Mouse (Mus musculus): ENCODE data around the gene Cyp27b1. TPM values are rescaled to one million over a fixed set of nuclear protein-coding genes. Genes with fewer than 3 reads are reported as not detected.
"Not testable (repeated sequence)": the region's sequence is repeated elsewhere in the genome, so short reads cannot be mapped to it uniquely, and the experiment has no call there.

Gene Cyp27b1
- polyA plus RNA-seq, 1 experiment from 2014 or later, result 0.11 TPM

DNA sequence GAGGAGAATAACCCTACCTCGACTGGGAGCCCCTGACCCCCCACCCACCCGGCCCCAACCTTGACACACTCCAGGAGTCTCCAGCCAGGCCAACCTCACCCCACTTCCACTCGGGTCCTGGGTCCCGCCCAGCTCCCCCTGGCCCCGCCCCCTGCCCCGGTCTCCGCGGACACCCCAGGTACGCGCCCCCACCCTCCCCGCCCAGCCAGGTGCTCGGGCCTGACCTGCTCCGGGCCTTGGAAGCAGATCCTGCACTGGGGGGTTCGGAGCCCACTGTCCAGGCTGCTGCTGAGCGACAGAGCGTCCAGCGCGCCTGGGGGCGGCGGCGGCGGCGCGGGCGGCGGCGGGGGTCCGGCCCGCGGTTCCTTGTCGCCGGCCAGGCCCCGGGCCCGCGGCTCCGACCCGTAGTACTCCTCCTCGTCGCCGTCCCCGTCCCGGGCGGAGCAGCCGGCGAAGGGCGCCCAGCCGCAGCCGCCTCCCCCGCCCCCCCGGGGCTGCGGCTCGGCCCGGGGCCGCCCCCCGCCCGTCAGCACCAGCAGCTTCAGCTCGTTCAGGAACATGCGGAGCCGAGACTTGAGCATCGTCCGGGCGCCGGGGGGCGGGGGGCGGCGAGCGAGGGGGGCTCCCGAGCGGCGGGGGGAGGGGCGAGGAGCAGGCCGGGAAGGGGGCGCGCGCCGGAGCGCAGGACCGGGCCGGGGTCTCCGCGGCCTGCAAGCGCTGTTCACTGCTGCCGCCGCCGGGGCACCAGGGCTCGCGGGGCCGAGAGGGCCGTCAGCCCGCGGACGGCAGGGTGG lies 11.3 kb downstream of the Cyp27b1 start:
- Histone ChIP-seq H3K4me3 (ENCODE audit: low read length) (peak overlapping the region; percentile 87), H3K27me3 (replicated peaks; ENCODE audit: control insufficient read depth, insufficient read depth, low read length) (no peaks in the 10 kb centered on the region), H3K4me1 (ENCODE audit: control insufficient read depth, insufficient read depth, low read length) (peaks cover 16% of the 10 kb centered on the region), H3K36me3 (ENCODE audit: control insufficient read depth, insufficient read depth, low read length) (no peaks in the 10 kb centered on the region), H3K9ac (ENCODE audit: low read depth, low read length) (peak overlapping the region; percentile 84), H3K4me2 (ENCODE audit: low read depth, low read length) (peak overlapping the region; percentile 95), H3K27ac (ENCODE audit: low read length) (no peak overlapping the region; the same call in 1 of the 2 replicates), H3K9me3 (ENCODE audit: control insufficient read depth, low read length) (no peaks in the 10 kb centered on the region)
- under 1% methylated on average over 60 of the region's 92 CpGs for WGBS
- no peak for ATAC-seq

DNA sequence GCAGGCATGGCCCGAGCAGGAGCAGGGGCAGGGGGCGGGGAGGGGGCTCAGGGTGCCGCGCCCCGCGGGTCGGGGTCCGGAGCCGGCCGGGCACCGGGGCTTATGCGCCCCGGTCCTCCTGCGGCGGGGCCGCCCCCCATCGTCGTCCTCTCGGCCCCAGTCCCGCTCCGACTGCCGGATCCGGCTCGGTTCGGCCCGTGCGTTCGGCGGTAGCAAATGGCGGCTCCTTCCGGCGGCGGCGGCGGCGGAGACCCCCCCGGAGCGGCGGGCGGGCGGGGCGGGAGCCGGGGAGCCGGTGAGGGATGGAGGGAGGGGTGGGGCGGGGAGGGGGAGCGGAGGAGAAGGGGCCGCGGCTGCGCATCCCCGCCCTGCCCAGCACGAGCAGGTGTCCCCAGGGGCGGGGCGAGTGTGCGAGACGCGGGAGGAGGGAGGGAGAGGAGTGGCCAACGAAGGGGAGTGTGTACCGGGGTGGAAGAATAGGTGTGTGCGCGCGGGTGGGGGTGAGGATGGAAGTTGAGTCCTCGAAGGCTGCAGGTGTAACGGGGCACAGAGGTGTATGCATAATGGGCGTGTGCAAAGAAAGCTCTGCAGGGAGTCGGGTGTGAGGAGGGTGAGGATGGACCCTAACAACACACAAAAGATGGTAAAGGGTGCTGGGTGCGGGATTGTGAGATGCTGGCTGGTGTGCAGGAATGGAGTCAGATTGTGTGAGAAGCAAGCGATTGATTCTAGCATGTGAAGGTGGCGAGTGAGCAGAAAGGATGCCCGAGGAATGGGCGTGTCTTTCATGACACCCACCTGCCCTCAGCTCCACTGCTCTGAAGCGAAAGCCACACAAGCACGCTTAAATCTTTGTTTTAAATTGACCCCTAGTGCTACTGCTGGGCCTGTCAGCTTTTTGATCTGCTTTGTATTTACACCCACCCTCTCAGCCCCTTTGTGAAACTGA lies 12.2 kb downstream of the Cyp27b1 start, which contains the start of gene March9:
TSS of gene March9 (minus strand) at position 217 of the 949 bp plus-strand sequence.
- Histone ChIP-seq H3K9ac (ENCODE audit: low read depth, low read length) (peak within 1 kb of the TSS; percentile 84), H3K4me2 (ENCODE audit: low read depth, low read length) (peak within 1 kb of the TSS; percentile 95), H3K4me1 (ENCODE audit: control insufficient read depth, insufficient read depth, low read length) (peaks cover 24% of the 10 kb centered on the region), H3K36me3 (ENCODE audit: control insufficient read depth, insufficient read depth, low read length) (no peaks in the 10 kb centered on the region), H3K4me3 (ENCODE audit: low read length) (peak within 1 kb of the TSS; percentile 87), H3K27ac (ENCODE audit: low read length) (no peak within 1 kb of the TSS; the same call in 1 of the 2 replicates), H3K9me3 (ENCODE audit: control insufficient read depth, low read length) (no peaks in the 10 kb centered on the region), H3K27me3 (replicated peaks; ENCODE audit: control insufficient read depth, insufficient read depth, low read length) (no peaks in the 10 kb centered on the region)
- peak; percentile 45 for ATAC-seq
- WGBS, result under 1% methylated on average over 55 of the region's 72 CpGs

DNA sequence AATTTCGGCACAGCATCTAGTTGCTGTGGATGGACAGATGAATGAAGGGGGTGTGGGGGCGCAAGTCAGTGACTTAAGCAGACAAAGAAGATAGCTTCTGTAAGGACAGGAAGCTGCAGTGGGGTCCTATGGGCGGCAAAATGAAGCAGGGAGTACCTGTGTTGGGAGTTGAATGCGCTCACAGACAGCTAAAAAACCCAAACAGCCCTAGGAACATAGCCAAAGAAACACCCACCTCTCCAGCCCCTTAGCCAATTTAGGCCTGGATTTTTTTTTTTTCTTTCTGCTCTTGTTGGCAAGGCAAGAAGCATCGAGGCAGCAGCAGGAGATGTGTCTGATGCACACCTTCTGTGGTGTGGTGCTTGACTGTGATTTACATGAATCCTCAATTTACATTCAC lies 13.0 kb downstream of the Cyp27b1 start:
- 51% methylated on average over 5 of the region's 5 CpGs for WGBS
- no peak overlapping the region for H3K27ac ChIP-seq (ENCODE audit: low read length)
- peaks cover 26% of the 10 kb centered on the region for H3K4me1 ChIP-seq (ENCODE audit: control insufficient read depth, insufficient read depth, low read length)
- no peak overlapping the region for H3K4me2 ChIP-seq (ENCODE audit: low read depth, low read length)
- no peaks in the 10 kb centered on the region for H3K9me3 ChIP-seq (ENCODE audit: control insufficient read depth, low read length)
- H3K9ac ChIP-seq (ENCODE audit: low read depth, low read length), result no peak overlapping the region
- ATAC-seq, result no peak
- H3K36me3 ChIP-seq (ENCODE audit: control insufficient read depth, insufficient read depth, low read length), result peaks cover 5% of the 10 kb centered on the region
- no peak overlapping the region for H3K4me3 ChIP-seq (ENCODE audit: low read length)
- no peaks in the 10 kb centered on the region for H3K27me3 ChIP-seq (replicated peaks; ENCODE audit: control insufficient read depth, insufficient read depth, low read length)

DNA sequence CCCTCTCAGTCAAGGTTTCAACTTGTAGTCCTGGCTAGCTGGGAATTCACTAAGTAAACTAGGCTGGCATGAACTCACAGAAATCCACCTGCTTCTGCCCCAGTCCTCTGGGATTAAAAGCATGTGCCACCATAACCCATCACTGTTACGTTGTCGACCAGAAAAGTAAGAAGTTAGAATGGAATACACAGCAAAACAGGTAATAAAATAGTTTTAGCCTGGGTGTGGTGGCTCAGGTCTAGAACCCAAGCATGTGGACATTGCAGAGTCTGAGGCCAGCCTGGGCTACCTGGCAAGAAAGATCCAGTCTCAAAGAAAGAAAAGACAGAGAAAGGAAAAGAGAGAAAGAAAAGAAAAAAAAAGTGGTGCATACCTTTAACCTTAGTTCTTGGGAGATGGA lies 13.5 kb downstream of the Cyp27b1 start:
- WGBS, result 68% methylated on average over 2 of the region's 2 CpGs
- H3K27me3 ChIP-seq (replicated peaks; ENCODE audit: control insufficient read depth, insufficient read depth, low read length), result no peaks in the 10 kb centered on the region
- no peak overlapping the region for H3K27ac ChIP-seq (ENCODE audit: low read length)
- ATAC-seq, result no peak
- H3K4me1 ChIP-seq (ENCODE audit: control insufficient read depth, insufficient read depth, low read length), result peaks cover 27% of the 10 kb centered on the region
- no peaks in the 10 kb centered on the region for H3K9me3 ChIP-seq (ENCODE audit: control insufficient read depth, low read length)
- no peak overlapping the region for H3K4me3 ChIP-seq (ENCODE audit: low read length)
- no peak overlapping the region for H3K9ac ChIP-seq (ENCODE audit: low read depth, low read length)
- no peak overlapping the region for H3K4me2 ChIP-seq (ENCODE audit: low read depth, low read length)
- H3K36me3 ChIP-seq (ENCODE audit: control insufficient read depth, insufficient read depth, low read length), result peaks cover 7% of the 10 kb centered on the region

DNA sequence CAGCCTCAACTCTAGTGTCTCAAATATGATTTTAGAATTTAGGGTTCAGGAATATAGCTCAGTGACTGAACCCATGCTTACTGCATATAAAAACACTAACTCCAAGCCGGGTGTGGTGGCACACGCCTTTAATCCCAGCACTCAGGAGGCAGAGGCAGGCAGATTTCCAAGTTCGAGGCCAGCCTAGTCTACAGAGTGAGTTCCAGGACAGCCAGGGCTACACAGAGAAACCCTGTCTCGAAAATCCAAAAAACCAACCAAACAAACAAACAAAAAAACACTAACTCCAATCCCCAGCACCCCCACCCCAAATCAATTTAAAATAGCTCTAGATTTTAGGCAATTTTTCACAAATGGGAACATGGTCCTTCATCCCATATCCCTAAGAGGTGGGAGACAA lies 14.1 kb downstream of the Cyp27b1 start:
- not testable (repeated sequence) for H3K9me3 ChIP-seq (ENCODE audit: control insufficient read depth, low read length); ATAC-seq; H3K4me3 ChIP-seq (ENCODE audit: low read length); H3K27ac ChIP-seq (ENCODE audit: low read length); H3K4me2 ChIP-seq (ENCODE audit: low read depth, low read length); H3K9ac ChIP-seq (ENCODE audit: low read depth, low read length); H3K27me3 ChIP-seq (replicated peaks; ENCODE audit: control insufficient read depth, insufficient read depth, low read length)
- H3K36me3 ChIP-seq (ENCODE audit: control insufficient read depth, insufficient read depth, low read length), result peaks cover 13% of the 10 kb centered on the region
- WGBS, result 85% methylated on average over 4 of the region's 4 CpGs
- peaks cover 33% of the 10 kb centered on the region for H3K4me1 ChIP-seq (ENCODE audit: control insufficient read depth, insufficient read depth, low read length)

DNA sequence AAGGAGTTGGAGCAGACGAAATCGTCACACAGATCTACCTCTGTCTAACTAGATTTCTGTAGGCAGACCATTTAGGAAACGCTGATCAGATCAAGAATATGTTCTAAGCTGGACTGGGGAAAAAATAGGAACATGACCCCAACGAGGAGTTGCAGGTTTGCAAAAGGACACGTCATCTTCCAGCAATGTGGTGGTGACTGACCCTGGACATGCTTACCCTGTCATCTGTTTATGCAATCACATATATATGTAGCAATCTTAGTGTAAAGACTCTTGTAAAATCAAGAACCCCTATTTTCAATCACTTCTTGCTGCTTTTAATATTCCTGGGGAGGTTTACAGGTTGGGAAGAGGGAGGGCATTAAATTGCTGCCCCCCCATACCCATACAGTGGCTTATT lies 14.5 kb downstream of the Cyp27b1 start:
- Histone ChIP-seq H3K4me2 (ENCODE audit: low read depth, low read length) (no peak overlapping the region), H3K9ac (ENCODE audit: low read depth, low read length) (no peak overlapping the region), H3K27me3 (replicated peaks; ENCODE audit: control insufficient read depth, insufficient read depth, low read length) (no peaks in the 10 kb centered on the region), H3K4me1 (ENCODE audit: control insufficient read depth, insufficient read depth, low read length) (peaks cover 33% of the 10 kb centered on the region), H3K4me3 (ENCODE audit: low read length) (no peak overlapping the region), H3K9me3 (ENCODE audit: control insufficient read depth, low read length) (no peaks in the 10 kb centered on the region), H3K27ac (ENCODE audit: low read length) (no peak overlapping the region), H3K36me3 (ENCODE audit: control insufficient read depth, insufficient read depth, low read length) (peaks cover 17% of the 10 kb centered on the region)
- whole genome bisulfite sequencing, result 68% methylated on average over 5 of the region's 5 CpGs
- ATAC-seq, result no peak

DNA sequence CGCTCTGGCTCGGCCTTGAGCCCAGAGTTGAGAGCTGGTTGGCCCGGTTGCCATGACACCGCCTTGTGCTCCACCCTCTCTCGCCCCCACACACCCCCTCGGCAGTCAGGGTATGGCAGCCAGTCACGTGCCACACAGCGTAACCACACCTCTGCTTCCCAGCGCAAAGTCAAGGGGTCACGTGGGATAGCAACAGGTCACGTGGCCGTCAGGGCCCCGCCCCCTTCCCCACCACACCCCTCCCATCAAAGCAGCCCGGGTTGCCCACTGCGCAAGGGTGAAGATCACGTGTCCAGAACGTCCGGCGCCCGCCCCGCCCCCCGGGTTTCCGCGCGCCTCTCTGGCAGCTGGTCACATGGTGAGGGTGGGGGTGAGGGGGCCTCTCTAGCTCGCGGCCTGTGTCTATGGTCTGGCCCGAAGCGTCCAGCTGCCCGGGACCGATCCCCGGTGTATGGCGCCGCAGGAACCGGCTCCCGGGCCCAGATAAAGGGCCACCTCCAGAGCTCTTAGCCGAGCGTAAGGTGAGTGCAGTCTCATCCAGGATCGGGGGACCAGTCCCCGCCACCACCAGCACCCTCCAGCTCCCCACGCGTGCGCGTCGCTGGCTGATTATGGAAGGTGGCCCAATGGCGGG lies 15.3 kb downstream of the Cyp27b1 start, which contains the start of gene Cdk4:
TSS of gene Cdk4 (plus strand) at position 296 of the 634 bp plus-strand sequence.
- WGBS, result under 1% methylated on average over 46 of the region's 46 CpGs
- no peaks in the 10 kb centered on the region for H3K27me3 ChIP-seq (replicated peaks; ENCODE audit: control insufficient read depth, insufficient read depth, low read length)
- H3K9me3 ChIP-seq (ENCODE audit: control insufficient read depth, low read length), result no peaks in the 10 kb centered on the region
- peak within 1 kb of the TSS; percentile 65 for H3K4me2 ChIP-seq (ENCODE audit: low read depth, low read length)
- peaks cover 32% of the 10 kb centered on the region for H3K4me1 ChIP-seq (ENCODE audit: control insufficient read depth, insufficient read depth, low read length)
- peak within 1 kb of the TSS; percentile 73 for H3K4me3 ChIP-seq (ENCODE audit: low read length)
- peak; percentile 88 for ATAC-seq
- peak within 1 kb of the TSS; percentile 87 for H3K9ac ChIP-seq (ENCODE audit: low read depth, low read length)
- H3K27ac ChIP-seq (ENCODE audit: low read length), result peak within 1 kb of the TSS; percentile 81
- H3K36me3 ChIP-seq (ENCODE audit: control insufficient read depth, insufficient read depth, low read length), result peaks cover 21% of the 10 kb centered on the region

DNA sequence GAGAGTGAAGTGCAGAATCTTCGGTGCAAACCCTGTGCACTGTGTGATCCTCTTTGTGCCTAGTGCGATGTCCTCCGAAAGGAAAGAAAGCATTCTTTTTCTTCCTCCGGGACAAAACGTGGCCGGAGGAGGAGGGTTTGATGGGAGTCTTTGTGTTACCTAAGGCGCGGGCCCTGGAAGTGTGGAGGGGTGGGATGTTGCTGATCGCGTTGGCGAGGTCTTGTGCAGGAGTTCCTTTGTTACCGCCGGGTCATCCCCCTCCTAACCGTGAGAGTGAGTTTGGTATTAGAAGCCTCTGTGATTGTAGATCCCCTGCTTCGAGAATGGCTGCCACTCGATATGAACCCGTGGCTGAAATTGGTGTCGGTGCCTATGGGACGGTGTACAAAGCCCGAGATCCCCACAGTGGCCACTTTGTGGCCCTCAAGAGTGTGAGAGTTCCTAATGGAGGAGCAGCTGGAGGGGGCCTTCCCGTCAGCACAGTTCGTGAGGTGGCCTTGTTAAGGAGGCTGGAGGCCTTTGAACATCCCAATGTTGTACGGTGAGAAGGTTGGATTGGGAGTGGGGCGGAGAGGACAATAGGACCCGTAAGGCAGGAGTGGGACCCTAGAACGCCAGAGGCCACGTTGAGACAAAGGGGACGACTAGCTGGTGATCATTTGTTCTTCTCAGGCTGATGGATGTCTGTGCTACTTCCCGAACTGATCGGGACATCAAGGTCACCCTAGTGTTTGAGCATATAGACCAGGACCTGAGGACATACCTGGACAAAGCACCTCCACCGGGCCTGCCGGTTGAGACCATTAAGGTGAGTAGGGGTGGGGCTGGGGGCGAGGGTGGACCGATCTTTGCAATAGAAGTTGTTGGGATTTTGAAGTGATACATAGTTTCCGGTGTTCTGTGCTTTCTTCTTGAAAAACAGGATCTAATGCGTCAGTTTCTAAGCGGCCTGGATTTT lies 16.1 kb downstream of the Cyp27b1 start:
- ATAC-seq, result no peak

More for the DNA sequence above, 16.1 kb downstream of the Cyp27b1 start:
- no peaks in the 10 kb centered on the region for H3K9me3 ChIP-seq (ENCODE audit: control insufficient read depth, low read length)
- no peaks in the 10 kb centered on the region for H3K27me3 ChIP-seq (replicated peaks; ENCODE audit: control insufficient read depth, insufficient read depth, low read length)
- H3K4me3 ChIP-seq (ENCODE audit: low read length), result peak overlapping the region; percentile 73
- H3K36me3 ChIP-seq (ENCODE audit: control insufficient read depth, insufficient read depth, low read length), result peaks cover 21% of the 10 kb centered on the region
- H3K27ac ChIP-seq (ENCODE audit: low read length), result peak overlapping the region; percentile 81
- peaks cover 29% of the 10 kb centered on the region for H3K4me1 ChIP-seq (ENCODE audit: control insufficient read depth, insufficient read depth, low read length)
- WGBS, result 8% methylated on average over 37 of the region's 37 CpGs
- H3K4me2 ChIP-seq (ENCODE audit: low read depth, low read length), result peak overlapping the region; percentile 65
- peak overlapping the region; percentile 87 for H3K9ac ChIP-seq (ENCODE audit: low read depth, low read length)

All from intestine, embryonic 16.5 days (tissue).